Mouse (Mus musculus): Measurements from ENCODE around the gene Dab1.

Gene Dab1

GRCm38 (mm10) chr4:104257776-104258175 is 638.6 kb downstream of the Dab1 start:
- DNase-seq (ENCODE audit: low spot score) = no peak

GRCm38 (mm10) chr4:104269422-104270172 is 650.4 kb downstream of the Dab1 start:
- DNase-seq (ENCODE audit: low spot score) = no peak

GRCm38 (mm10) chr4:104270173-104270557 is 651.0 kb downstream of the Dab1 start:
- no peak for DNase-seq (ENCODE audit: low spot score)

- no peak for DNase-seq (ENCODE audit: low spot score)
Observed at GRCm38 (mm10) chr4:104275260-104275659, 656.1 kb downstream of the Dab1 start.

GRCm38 (mm10) chr4:104276916-104277315 is 657.8 kb downstream of the Dab1 start:
- DNase-seq (ENCODE audit: low spot score) = no peak

GRCm38 (mm10) chr4:104281518-104281917 is 662.4 kb downstream of the Dab1 start:
- no peak for DNase-seq (ENCODE audit: low spot score)

GRCm38 (mm10) chr4:104283906-104284305 is 664.7 kb downstream of the Dab1 start:
- DNase-seq (ENCODE audit: low spot score) = no peak

GRCm38 (mm10) chr4:104288401-104288800 is 669.2 kb downstream of the Dab1 start:
- no peak for DNase-seq (ENCODE audit: low spot score)

- no peak for DNase-seq (ENCODE audit: low spot score)
Observed at GRCm38 (mm10) chr4:104301764-104302163, 682.6 kb downstream of the Dab1 start.

GRCm38 (mm10) chr4:104302996-104303652 is 684.0 kb downstream of the Dab1 start:
- DNase-seq (ENCODE audit: low spot score) = no peak

- DNase-seq (ENCODE audit: low spot score) = no peak
Observed at GRCm38 (mm10) chr4:104307781-104308180, 688.6 kb downstream of the Dab1 start.

GRCm38 (mm10) chr4:104326221-104326620 is 707.1 kb downstream of the Dab1 start:
- DNase-seq (ENCODE audit: low spot score) = no peak

- DNase-seq (ENCODE audit: low spot score) = no peak
Observed at GRCm38 (mm10) chr4:104331896-104332295, 712.7 kb downstream of the Dab1 start.

GRCm38 (mm10) chr4:104332399-104332798 is 713.2 kb downstream of the Dab1 start:
- no peak for DNase-seq (ENCODE audit: low spot score)

GRCm38 (mm10) chr4:104337279-104337678 is 718.1 kb downstream of the Dab1 start:
- DNase-seq (ENCODE audit: low spot score) = no peak

GRCm38 (mm10) chr4:104338382-104338781 is 719.2 kb downstream of the Dab1 start:
- no peak for DNase-seq (ENCODE audit: low spot score)

- DNase-seq (ENCODE audit: low spot score) = no peak
Observed at GRCm38 (mm10) chr4:104361345-104361744, 742.2 kb downstream of the Dab1 start.

GRCm38 (mm10) chr4:104366491-104366890 is 747.3 kb downstream of the Dab1 start:
- DNase-seq (ENCODE audit: low spot score) = no peak

- DNase-seq (ENCODE audit: low spot score) = peak; percentile 33
Observed at GRCm38 (mm10) chr4:104366894-104367740, 748.0 kb downstream of the Dab1 start.

- DNase-seq (ENCODE audit: low spot score) = peak; percentile 14
Observed at GRCm38 (mm10) chr4:104367741-104368411, 748.7 kb downstream of the Dab1 start.

GRCm38 (mm10) chr4:104368561-104369021 is 749.4 kb downstream of the Dab1 start:
- peak; percentile 1 for DNase-seq (ENCODE audit: low spot score)

- no peak for DNase-seq (ENCODE audit: low spot score)
Observed at GRCm38 (mm10) chr4:104369091-104369490, 749.9 kb downstream of the Dab1 start.

Measured in ovary, postnatal 14 days (tissue).